ENCODE assay signal across 1 mouse cellular context in the genomic region with DNA sequence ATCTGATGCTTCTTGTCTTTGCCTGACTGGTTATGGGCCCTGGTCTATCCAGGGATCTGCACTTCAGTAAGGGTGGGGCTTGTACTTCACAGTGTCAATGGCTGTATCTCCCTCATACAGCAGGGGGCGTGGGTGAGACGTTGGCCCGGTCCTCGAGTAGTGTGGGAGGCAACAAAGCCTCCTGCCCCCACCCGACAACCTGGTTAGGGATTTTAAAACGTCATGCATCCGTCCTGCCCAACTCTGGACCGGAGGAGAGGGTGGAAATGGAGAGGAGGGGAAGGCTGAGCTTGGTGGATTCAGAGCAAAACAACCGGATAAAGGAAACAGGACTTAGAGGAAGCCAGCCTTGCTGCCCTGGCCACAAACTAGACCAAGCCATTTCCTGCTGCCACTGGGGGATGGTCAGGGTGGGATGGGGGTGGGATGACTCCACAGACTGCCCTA.
TF ChIP-seq lines count a peak whose summit lies in the region.

No protein-coding gene starts in this region.

TF ChIP-seq in C2C12, 6 proteins besides CTCF, POLR2A, EP300 and RAD21:
- TF ChIP-seq MYOG (IDR thresholded peaks at IDR 0.05; ENCODE audit: control insufficient read depth, extremely low read depth, insufficient read length) (no peak), CEBPB (IDR thresholded peaks at IDR 0.05; ENCODE audit: low read depth) (no peak), MYOD1 (IDR thresholded peaks at IDR 0.05; ENCODE audit: control insufficient read depth, insufficient read length, low read depth) (no peak)
